24 mouse cellular contexts compared by ENCODE assay signal in the genomic region with DNA sequence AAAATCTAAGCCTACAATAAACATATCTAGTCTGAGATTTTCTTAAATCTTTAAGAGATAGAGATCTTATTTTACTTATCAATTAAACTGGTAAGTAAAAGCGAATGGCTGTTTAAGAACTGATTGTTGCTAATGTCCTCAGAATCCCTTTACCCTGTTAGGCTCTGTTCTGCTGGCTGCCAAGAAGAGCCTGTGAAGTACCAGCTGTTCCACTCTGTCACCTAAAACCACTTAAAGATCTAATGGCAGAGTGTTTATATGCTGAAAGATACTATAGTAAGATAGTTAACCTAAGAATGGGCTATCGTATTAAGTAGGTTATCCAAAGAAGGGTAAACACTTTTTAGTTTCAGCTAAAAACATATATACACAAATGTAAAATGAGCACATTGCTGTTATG.
"Had no signal": no experiment of that assay in that cellular context is flagged by ENCODE, and none has a peak within 500 bp of the region (broad histone marks: within the 10 kb centered on the region; RNA-seq: fewer than 3 reads in every experiment).

No protein-coding gene starts in this region.

- H3K4me3 ChIP-seq: embryonic facial prominence, embryonic 12.5 days; embryonic facial prominence, embryonic 13.5 days; embryonic facial prominence, embryonic 15.5 days; erythroblast, embryonic 14.5 days; forebrain, embryonic 10.5 days; forebrain, embryonic 12.5 days; forebrain, embryonic 13.5 days; forebrain, embryonic 15.5 days; gastrocnemius, adult 2 months; heart, adult 2 months; heart, embryonic 10.5 days had no signal

- H3K4me1 ChIP-seq: embryonic facial prominence, embryonic 12.5 days; heart, embryonic 10.5 days had no signal

- H3K36me3 ChIP-seq: embryonic facial prominence, embryonic 12.5 days; embryonic facial prominence, embryonic 13.5 days; embryonic facial prominence, embryonic 15.5 days; forebrain, embryonic 10.5 days; forebrain, embryonic 12.5 days; forebrain, embryonic 15.5 days; heart, embryonic 10.5 days had no signal

- H3K27ac ChIP-seq: embryonic facial prominence, embryonic 12.5 days; embryonic facial prominence, embryonic 13.5 days; embryonic facial prominence, embryonic 15.5 days; forebrain, embryonic 10.5 days; forebrain, embryonic 12.5 days; forebrain, embryonic 13.5 days; forebrain, embryonic 15.5 days; gastrocnemius, adult 2 months; heart, adult 2 months; heart, embryonic 10.5 days had no signal

- H3K4me2 ChIP-seq: embryonic facial prominence, embryonic 12.5 days; embryonic facial prominence, embryonic 13.5 days; embryonic facial prominence, embryonic 15.5 days; forebrain, embryonic 12.5 days; forebrain, embryonic 13.5 days; forebrain, embryonic 15.5 days; heart, embryonic 11.5 days had no signal

- H3K9me3 ChIP-seq: embryonic facial prominence, embryonic 12.5 days; embryonic facial prominence, embryonic 13.5 days; embryonic facial prominence, embryonic 15.5 days; forebrain, embryonic 10.5 days; forebrain, embryonic 12.5 days; forebrain, embryonic 13.5 days; forebrain, embryonic 15.5 days; heart, embryonic 10.5 days had no signal

- DNase-seq: cerebellum, adult 9-11 months; cerebellum, postnatal 10 days; cerebellum, postnatal 14 days; cerebellum, postnatal 25 days; cerebellum, postnatal 36 days; embryo, embryonic 11 days; forebrain, postnatal 0 days; gastrocnemius, adult 2 months; gastrocnemius, postnatal 10 days; gastrocnemius, postnatal 14 days; gastrocnemius, postnatal 25 days; gastrocnemius, postnatal 36 days; heart, adult 18-20 months; heart, adult 2 months had no signal

- H3K27me3 ChIP-seq: embryonic facial prominence, embryonic 12.5 days; forebrain, embryonic 13.5 days; forebrain, embryonic 15.5 days had no signal
